Mouse (Mus musculus) liver, embryonic 14.5 days (tissue): ENCODE data around the gene H2-Oa. TPM values are rescaled to one million over a fixed set of nuclear protein-coding genes. Genes with fewer than 3 reads are reported as not detected.

Experiments
- ATAC-seq: fragments of 200-750 bp; cut with Nextera tagmentation; 2 replicates; pipeline ENCODE4 v1.8.0; 2017; ENCODE audit warnings: moderate number of reproducible peaks, mild to moderate bottlenecking, moderate library complexity; ENCODE audit not compliant: insufficient read depth
- DNase-seq, 3 experiments: peaks; one replicate each; pipeline ENCODE4 v3.0.0-alpha.2; 2012 to 2013; ENCODE audit warnings: low read depth in 3 of 3, low spot score in 3 of 3
- H3K27ac ChIP-seq: fragments of 300-500 bp; sonication (generic); 2 replicates; pipeline ENCODE4 v1.5.1; 2014; ENCODE audit warnings: moderate library complexity, mild to moderate bottlenecking, control low read depth, inconsistent platforms
- H3K27me3 ChIP-seq: fragments of 300-500 bp; sonication (generic); 2 replicates; pipeline ENCODE4 v1.6.1; 2014; ENCODE audit warnings: mild to moderate bottlenecking, low read length, moderate library complexity; ENCODE audit not compliant: control insufficient read depth, insufficient read depth
- H3K36me3 ChIP-seq: fragments of 300-500 bp; sonication (generic); replicated peaks from 2 replicates; pipeline ENCODE4 v1.6.1; 2014; ENCODE audit warnings: low read depth; ENCODE audit not compliant: control insufficient read depth, insufficient read depth
- H3K4me1 ChIP-seq, 2 experiments: fragments of 200-500 bp in 1 of 2; fragments of 300-500 bp in 1 of 2; sonication (generic) in 1 of 2; replicated peaks; 2 replicates each; pipeline ENCODE4 v1.6.1; 2012 to 2014; ENCODE audit warnings: antibody characterized with exemption in 1 of 2, inconsistent platforms in 1 of 2, low read length in 1 of 2; ENCODE audit not compliant: control insufficient read depth in 2 of 2, insufficient read depth in 2 of 2
- H3K4me2 ChIP-seq: fragments of 300-500 bp; sonication (generic); 2 replicates; pipeline ENCODE4 v1.6.1; 2014; ENCODE audit warnings: low read depth, mild to moderate bottlenecking, control low read depth, moderate library complexity
- H3K4me3 ChIP-seq, 2 experiments: fragments of 200-500 bp in 1 of 2; fragments of 300-500 bp in 1 of 2; sonication (generic) in 1 of 2; 2 replicates each; pipeline ENCODE4 v1.5.1; 2012 to 2014; ENCODE audit warnings: low read depth in 2 of 2, low read length in 2 of 2, mild to moderate bottlenecking in 2 of 2, control low read depth in 1 of 2, inconsistent platforms in 1 of 2, moderate library complexity in 1 of 2; ENCODE audit not compliant: insufficient read depth in 1 of 2
- H3K9ac ChIP-seq: fragments of 300-500 bp; sonication (generic); replicated peaks from 2 replicates; pipeline ENCODE4 v1.6.1; 2014; ENCODE audit warnings: mild to moderate bottlenecking, control low read depth, moderate library complexity
- H3K9me3 ChIP-seq: fragments of 300-500 bp; sonication (generic); 2 replicates; pipeline ENCODE4 v1.6.1; 2016; ENCODE audit warnings: low read length, mixed read lengths; ENCODE audit not compliant: control insufficient read depth
- CTCF ChIP-seq: IDR thresholded peaks from 2 replicates; pipeline ENCODE4 v1.5.1; 2016; ENCODE audit warnings: antibody characterized with exemption, low read depth, control low read depth
- EP300 ChIP-seq: IDR thresholded peaks from 2 replicates; pipeline ENCODE4 v1.6.1; 2016; ENCODE audit warnings: antibody characterized with exemption, low read depth
- WGBS: fragments of 180-500 bp; shearing (Covaris S2); extraction: QIAGEN DNeasy Blood & Tissue Kit; methylation state at CpG from one replicate; pipeline ENCODE4 v1.1.7; 2014; ENCODE audit not compliant: insufficient replicate concordance; 5-methylcytosine and 5-hydroxymethylcytosine counted together
- polyA plus RNA-seq, 2 experiments: library from polyadenylated mRNA; depleted of rRNA in 1 of 2; stranded (reverse) in 1 of 2; unstranded in 1 of 2; fragments of >200 nt; fragmentation: Nextera tagmentation in 1 of 2; extraction: Ambion mirVana in 1 of 2; gene quantifications; 2 replicates each; pipeline versions ENCODE4 v1.2.1 to v1.2.3; 2012 to 2014

H2-Oa gene
- polyA plus RNA-seq, 2 experiments = 0.45 to 0.51 TPM

- Histone ChIP-seq H3K27me3 (peaks cover 13% of the 10 kb centered on the region), H3K4me1 (no peaks in the 10 kb centered on the region), H3K27ac (no peak overlapping the region), H3K9ac (no peak overlapping the region), H3K36me3 (no peaks in the 10 kb centered on the region), H3K9me3 (no peaks in the 10 kb centered on the region), H3K4me3 (no peak overlapping the region), H3K4me2 (no peak overlapping the region)
- no peak for ATAC-seq
- WGBS = 41% methylated on average over 5 of the region's 5 CpGs
- TF ChIP-seq CTCF = no peak
- no peak for TF ChIP-seq EP300
- DNase-seq = no peak
Observed at GRCm38 (mm10) chr17:34072091-34072490, 20.0 kb upstream of the H2-Oa start.

DNA sequence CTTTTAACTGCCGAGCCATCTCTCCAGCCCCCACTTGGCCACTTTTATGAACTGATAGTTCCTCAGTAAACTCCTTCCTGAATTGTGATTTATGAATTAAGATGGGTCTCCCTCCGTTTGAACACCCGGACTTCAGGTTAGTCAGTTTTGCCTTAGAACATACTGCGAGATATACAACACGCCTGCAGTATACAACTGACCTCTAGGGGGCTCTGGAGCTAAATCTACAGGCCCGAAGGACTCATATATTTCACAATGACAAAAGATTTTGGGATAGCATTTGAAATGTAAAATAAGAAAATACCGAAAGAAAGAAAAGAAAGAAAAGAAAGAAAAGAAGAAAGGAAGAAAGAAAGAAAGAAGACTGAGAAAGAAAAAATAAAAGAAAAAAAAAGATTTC lies 16.9 kb upstream of the H2-Oa start:
- 25% methylated on average over 7 of the region's 7 CpGs for WGBS
- Histone ChIP-seq H3K4me1 (no peaks in the 10 kb centered on the region), H3K9me3 (no peaks in the 10 kb centered on the region), H3K9ac (no peak overlapping the region), H3K4me2 (no peak overlapping the region), H3K27ac (no peak overlapping the region), H3K27me3 (peaks cover 17% of the 10 kb centered on the region), H3K36me3 (no peaks in the 10 kb centered on the region), H3K4me3 (no peak overlapping the region)
- no peak for ATAC-seq
- DNase-seq = peak; percentile 25 to 48 (median 45)
- TF ChIP-seq CTCF (peak; percentile 68), EP300 (no peak)

DNA sequence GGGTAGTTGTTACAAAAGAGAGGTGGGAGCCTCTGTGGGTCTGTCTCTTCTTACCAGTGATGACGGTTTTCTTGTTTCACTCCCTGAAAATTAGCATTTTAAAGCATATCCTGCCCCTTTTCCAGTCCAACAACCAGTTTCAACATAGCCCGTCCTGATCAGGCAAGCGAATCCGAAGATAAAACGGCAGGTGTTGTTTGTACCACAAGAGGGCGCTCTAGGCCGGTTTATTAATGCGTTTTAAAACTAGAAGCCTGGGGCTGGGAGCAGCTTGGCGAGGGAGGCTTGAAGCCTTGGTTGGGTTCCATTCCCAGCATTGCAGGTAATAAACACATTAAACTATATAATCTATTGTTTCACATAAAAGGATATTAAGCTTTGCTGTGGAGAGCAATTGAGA lies 14.6 kb upstream of the H2-Oa start:
- no peak overlapping the region for H3K4me2 ChIP-seq
- peak; percentile 45 to 52 (median 47) for DNase-seq
- H3K36me3 ChIP-seq = no peaks in the 10 kb centered on the region
- H3K9me3 ChIP-seq = no peaks in the 10 kb centered on the region
- under 1% methylated on average over 9 of the region's 9 CpGs for WGBS
- no peaks in the 10 kb centered on the region for H3K4me1 ChIP-seq
- no peak overlapping the region for H3K4me3 ChIP-seq
- H3K27ac ChIP-seq = no peak overlapping the region
- peaks cover 17% of the 10 kb centered on the region for H3K27me3 ChIP-seq
- H3K9ac ChIP-seq = no peak overlapping the region
- TF ChIP-seq CTCF = peak; percentile 83
- no peak for TF ChIP-seq EP300
- ATAC-seq = no peak

GRCm38 (mm10) chr17:34078148-34078547 lies 14.0 kb upstream of the H2-Oa start:
- Histone ChIP-seq H3K9ac (no peak overlapping the region), H3K36me3 (no peaks in the 10 kb centered on the region), H3K27me3 (peaks cover 17% of the 10 kb centered on the region), H3K4me1 (no peaks in the 10 kb centered on the region), H3K4me2 (no peak overlapping the region), H3K4me3 (no peak overlapping the region), H3K9me3 (no peaks in the 10 kb centered on the region), H3K27ac (no peak overlapping the region)
- ATAC-seq (no peak), DNase-seq (no peak)
- 45% methylated on average over 4 of the region's 4 CpGs for WGBS
- TF ChIP-seq EP300 = no peak
- no peak for TF ChIP-seq CTCF

GRCm38 (mm10) chr17:34079002-34079401 lies 13.1 kb upstream of the H2-Oa start:
- Histone ChIP-seq H3K4me1 (no peaks in the 10 kb centered on the region), H3K27ac (no peak overlapping the region), H3K9me3 (no peaks in the 10 kb centered on the region), H3K4me2 (no peak overlapping the region), H3K9ac (no peak overlapping the region), H3K36me3 (no peaks in the 10 kb centered on the region), H3K27me3 (peaks cover 17% of the 10 kb centered on the region), H3K4me3 (no peak overlapping the region)
- WGBS = 77% methylated on average over 11 of the region's 11 CpGs
- no peak for TF ChIP-seq EP300
- no peak for TF ChIP-seq CTCF
- DNase-seq (no peak), ATAC-seq (no peak)

- ATAC-seq = no peak
Observed at GRCm38 (mm10) chr17:34079621-34080020, 12.5 kb upstream of the H2-Oa start.

More at GRCm38 (mm10) chr17:34079621-34080020, 12.5 kb upstream of the H2-Oa start:
- Histone ChIP-seq H3K27ac (no peak overlapping the region), H3K36me3 (no peaks in the 10 kb centered on the region), H3K9me3 (no peaks in the 10 kb centered on the region), H3K9ac (no peak overlapping the region), H3K27me3 (peaks cover 17% of the 10 kb centered on the region), H3K4me2 (no peak overlapping the region), H3K4me1 (no peaks in the 10 kb centered on the region), H3K4me3 (no peak overlapping the region)
- TF ChIP-seq CTCF (no peak), EP300 (no peak)
- 30% methylated on average over 5 of the region's 5 CpGs for WGBS
- DNase-seq = peak in 2 of 3 experiments; percentile 20 to 43
